Mouse (Mus musculus) MEL (cell line): ENCODE measurements at regions not wholly inside any gene's neighbourhood (a gene's known extent, or its start where the extent isn't known, plus 50 kb on each side); places are given as distances from the start of the nearest gene placed in this dataset.

Experiments used
- DNase-seq: peaks from one replicate; pipeline ENCODE4 v3.0.0; 2011; ENCODE audit warnings: low read depth, low spot score
- H3K27ac ChIP-seq: 2 replicates; pipeline ENCODE4 v1.5.1; 2012; ENCODE audit warnings: low read depth, mild to moderate bottlenecking, control low read depth, low read length, moderate library complexity; ENCODE audit not compliant: control insufficient read depth
- H3K27me3 ChIP-seq, 2 experiments: fragments of 150-350 bp in 1 of 2; sonication (generic) in 1 of 2; 2 replicates each; pipeline ENCODE4 v1.6.1; 2012; ENCODE audit warnings: low read length in 2 of 2, mild to moderate bottlenecking in 2 of 2, improper control_type of control experiment in 1 of 2, moderate library complexity in 1 of 2; ENCODE audit not compliant: insufficient read depth in 2 of 2, control insufficient read depth in 1 of 2
- H3K36me3 ChIP-seq, 2 experiments: 2 replicates each; pipeline ENCODE4 v1.6.1; 2012 to 2014; ENCODE audit warnings: low read length in 2 of 2, improper control_type of control experiment in 1 of 2, inconsistent platforms in 1 of 2, mild to moderate bottlenecking in 1 of 2; ENCODE audit not compliant: insufficient read depth in 2 of 2, control insufficient read depth in 1 of 2
- H3K4me1 ChIP-seq, 2 experiments: fragments of 150-350 bp in 1 of 2; sonication (generic) in 1 of 2; 2 replicates each; pipeline ENCODE4 v1.6.1; 2012; ENCODE audit warnings: low read length in 2 of 2, improper control_type of control experiment in 1 of 2, mild to moderate bottlenecking in 1 of 2; ENCODE audit not compliant: insufficient read depth in 2 of 2, control insufficient read depth in 1 of 2
- H3K4me3 ChIP-seq, 2 experiments: fragments of 150-350 bp in 1 of 2; sonication (generic) in 1 of 2; 2 replicates each; pipeline ENCODE4 v1.5.1; 2012; ENCODE audit warnings: low read depth in 2 of 2, low read length in 2 of 2, mild to moderate bottlenecking in 2 of 2, moderate library complexity in 2 of 2, control low read depth in 1 of 2, improper control_type of control experiment in 1 of 2; ENCODE audit not compliant: control insufficient read depth in 1 of 2, insufficient read depth in 1 of 2
- H3K79me2 ChIP-seq: 2 replicates; pipeline ENCODE4 v1.6.1; 2012; ENCODE audit warnings: mild to moderate bottlenecking, low read length, moderate library complexity; ENCODE audit not compliant: control insufficient read depth, poor library complexity, insufficient read depth
- H3K9ac ChIP-seq: 2 replicates; pipeline ENCODE4 v1.6.1; 2012; ENCODE audit warnings: low read depth, mild to moderate bottlenecking, control low read depth, low read length, moderate library complexity; ENCODE audit not compliant: control insufficient read depth, poor library complexity, severe bottlenecking
- H3K9me3 ChIP-seq: fragments of 150-350 bp; sonication (generic); replicated peaks from 2 replicates; pipeline ENCODE4 v1.6.1; 2012; ENCODE audit warnings: mild to moderate bottlenecking, low read length, improper control_type of control experiment, moderate library complexity; ENCODE audit not compliant: insufficient read depth
- BHLHE40 ChIP-seq: IDR thresholded peaks from 2 replicates; pipeline ENCODE4 v1.6.1; 2012; ENCODE audit warnings: low read depth, mild to moderate bottlenecking, inconsistent platforms, low read length, improper control_type of control experiment, borderline replicate concordance
- CHD2 ChIP-seq: IDR thresholded peaks from 2 replicates; pipeline ENCODE4 v1.6.1; 2011; ENCODE audit warnings: low read length, improper control_type of control experiment
- CTCF ChIP-seq, 3 experiments: IDR thresholded peaks in 2 of 3; conservative IDR thresholded peaks in 1 of 3; 2 replicates each; pipeline ENCODE4 v1.5.1; 2011 to 2012; ENCODE audit warnings: low read length in 3 of 3, low read depth in 2 of 3, mild to moderate bottlenecking in 2 of 3, improper control_type of control experiment in 1 of 3, inconsistent platforms in 1 of 3, mixed read lengths in 1 of 3, moderate library complexity in 1 of 3; ENCODE audit not compliant: control insufficient read depth in 1 of 3, insufficient read depth in 1 of 3, poor library complexity in 1 of 3, severe bottlenecking in 1 of 3
- ELF1 ChIP-seq: IDR thresholded peaks from 2 replicates; pipeline ENCODE4 v1.6.1; 2014; ENCODE audit warnings: low read depth, mild to moderate bottlenecking, inconsistent platforms, low read length, improper control_type of control experiment, moderate library complexity
- EP300 ChIP-seq, 2 experiments: IDR thresholded peaks; 2 replicates each; pipeline ENCODE4 v1.6.1; 2011; ENCODE audit warnings: improper control_type of control experiment in 2 of 2, low read length in 2 of 2, low read depth in 1 of 2, mild to moderate bottlenecking in 1 of 2
- GABPA ChIP-seq: IDR thresholded peaks from 2 replicates; pipeline ENCODE4 v1.6.1; 2012; ENCODE audit warnings: low read depth, mild to moderate bottlenecking, inconsistent platforms, low read length, improper control_type of control experiment, moderate library complexity
- GATA1 ChIP-seq: IDR thresholded peaks from 2 replicates; pipeline ENCODE4 v1.6.1; 2011; ENCODE audit warnings: low read depth, low read length, improper control_type of control experiment
- HCFC1 ChIP-seq: IDR thresholded peaks from 2 replicates; pipeline ENCODE4 v1.6.1; 2012; ENCODE audit warnings: low read depth, mild to moderate bottlenecking, inconsistent platforms, low read length, improper control_type of control experiment, moderate library complexity
- JUND ChIP-seq: IDR thresholded peaks from 2 replicates; pipeline ENCODE4 v1.6.1; 2011; ENCODE audit warnings: low read depth, mild to moderate bottlenecking, improper control_type of control experiment, low read length
- KAT2A ChIP-seq: conservative IDR thresholded peaks from 2 replicates; pipeline ENCODE4 v1.6.1; 2012; ENCODE audit warnings: low read depth, low read length, improper control_type of control experiment, inconsistent platforms
- MAFK ChIP-seq: IDR thresholded peaks from 2 replicates; pipeline ENCODE4 v1.6.1; 2011; ENCODE audit warnings: low read depth, mild to moderate bottlenecking, low read length, improper control_type of control experiment, borderline replicate concordance
- MAZ ChIP-seq: IDR thresholded peaks from 2 replicates; pipeline ENCODE4 v1.6.1; 2012; ENCODE audit warnings: low read depth, mild to moderate bottlenecking, inconsistent platforms, low read length, improper control_type of control experiment
- MXI1 ChIP-seq: IDR thresholded peaks from 2 replicates; pipeline ENCODE4 v1.6.1; 2011; ENCODE audit warnings: mild to moderate bottlenecking, low read depth, low read length, improper control_type of control experiment
- MYC ChIP-seq: IDR thresholded peaks from 2 replicates; pipeline ENCODE4 v1.6.1; 2011; ENCODE audit warnings: low read depth, mild to moderate bottlenecking, low read length, improper control_type of control experiment, moderate library complexity
- NELFE ChIP-seq: IDR thresholded peaks from 2 replicates; pipeline ENCODE4 v1.6.1; 2011; ENCODE audit warnings: low read depth, low read length, improper control_type of control experiment
- POLR2A ChIP-seq, 2 experiments: IDR thresholded peaks; 2 replicates each; pipeline ENCODE4 v1.6.1; 2011 to 2012; ENCODE audit warnings: low read length in 2 of 2, mild to moderate bottlenecking in 2 of 2, control low read depth in 1 of 2, improper control_type of control experiment in 1 of 2, low read depth in 1 of 2, moderate library complexity in 1 of 2; ENCODE audit not compliant: control insufficient read depth in 1 of 2, insufficient read depth in 1 of 2, poor library complexity in 1 of 2
- POLR2AphosphoS2 ChIP-seq: IDR thresholded peaks from 2 replicates; pipeline ENCODE4 v1.6.1; 2011; ENCODE audit warnings: low read length, improper control_type of control experiment
- POLR2AphosphoS5 ChIP-seq: IDR thresholded peaks from 2 replicates; pipeline ENCODE4 v1.6.1; 2012; ENCODE audit warnings: low read depth, borderline replicate concordance, mild to moderate bottlenecking, inconsistent platforms, low read length, moderate library complexity, mixed read lengths
- RAD21 ChIP-seq: IDR thresholded peaks from 2 replicates; pipeline ENCODE4 v1.6.1; 2011; ENCODE audit warnings: mild to moderate bottlenecking, low read depth, low read length, improper control_type of control experiment
- TAL1 ChIP-seq: IDR thresholded peaks from 2 replicates; pipeline ENCODE4 v1.6.1; 2012; ENCODE audit warnings: mild to moderate bottlenecking, inconsistent platforms, low read length, moderate library complexity, mixed read lengths
- TCF12 ChIP-seq: IDR thresholded peaks from 2 replicates; pipeline ENCODE4 v1.6.1; 2014; ENCODE audit warnings: low read depth, mild to moderate bottlenecking, inconsistent platforms, low read length, improper control_type of control experiment, moderate library complexity
- UBTF ChIP-seq: IDR thresholded peaks from 2 replicates; pipeline ENCODE4 v1.6.1; 2012; ENCODE audit warnings: low read depth, mild to moderate bottlenecking, inconsistent platforms, low read length, improper control_type of control experiment, moderate library complexity, borderline replicate concordance; ENCODE audit not compliant: insufficient read depth
- ZKSCAN1 ChIP-seq: IDR thresholded peaks from 2 replicates; pipeline ENCODE4 v1.6.1; 2012; ENCODE audit warnings: low read depth, mild to moderate bottlenecking, inconsistent platforms, low read length, improper control_type of control experiment, moderate library complexity
- ZMIZ1 ChIP-seq: IDR thresholded peaks from 2 replicates; pipeline ENCODE4 v1.6.1; 2012; ENCODE audit warnings: low read depth, mild to moderate bottlenecking, inconsistent platforms, low read length, improper control_type of control experiment, moderate library complexity
- ZNF384 ChIP-seq: IDR thresholded peaks from 2 replicates; pipeline ENCODE4 v1.6.1; 2012; ENCODE audit warnings: low read depth, mild to moderate bottlenecking, inconsistent platforms, low read length, improper control_type of control experiment

GRCm38 (mm10) chr7:115233850-115234436 is 490.4 kb downstream of the Insc start:
- no peak overlapping the region for H3K4me3 ChIP-seq
- H3K27me3 ChIP-seq = no peaks in the 10 kb centered on the region
- no peak for DNase-seq
- no peak overlapping the region for H3K9ac ChIP-seq
- no peaks in the 10 kb centered on the region for H3K79me2 ChIP-seq
- no peaks in the 10 kb centered on the region for H3K9me3 ChIP-seq
- H3K4me1 ChIP-seq = no peaks in the 10 kb centered on the region
- no peaks in the 10 kb centered on the region for H3K36me3 ChIP-seq
- no peak overlapping the region for H3K27ac ChIP-seq
- TF ChIP-seq RAD21 (no peak), ELF1 (no peak), POLR2AphosphoS5 (no peak), BHLHE40 (no peak), KAT2A (no peak), GATA1 (no peak), POLR2A (IDR thresholded peaks at IDR 0.05; ENCODE audit: control insufficient read depth in 1 of 2, insufficient read depth in 1 of 2, low read depth in 1 of 2, low read length in 2 of 2, poor library complexity in 1 of 2) (no peak), GABPA (no peak), HCFC1 (no peak), MXI1 (no peak), POLR2AphosphoS2 (no peak), CHD2 (no peak), MAZ (no peak), TAL1 (no peak), EP300 (IDR thresholded peaks at IDR 0.05; ENCODE audit: low read depth in 1 of 2, low read length in 2 of 2) (no peak), CTCF (IDR thresholded peaks at IDR 0.05 in 2 of 3, conservative IDR thresholded peaks at IDR 0.05 in 1 of 3; ENCODE audit: control insufficient read depth in 1 of 3, insufficient read depth in 1 of 3, low read depth in 2 of 3, low read length in 3 of 3, poor library complexity in 1 of 3, severe bottlenecking in 1 of 3) (no peak), ZMIZ1 (no peak), JUND (no peak), MYC (no peak), ZKSCAN1 (no peak)

DNA sequence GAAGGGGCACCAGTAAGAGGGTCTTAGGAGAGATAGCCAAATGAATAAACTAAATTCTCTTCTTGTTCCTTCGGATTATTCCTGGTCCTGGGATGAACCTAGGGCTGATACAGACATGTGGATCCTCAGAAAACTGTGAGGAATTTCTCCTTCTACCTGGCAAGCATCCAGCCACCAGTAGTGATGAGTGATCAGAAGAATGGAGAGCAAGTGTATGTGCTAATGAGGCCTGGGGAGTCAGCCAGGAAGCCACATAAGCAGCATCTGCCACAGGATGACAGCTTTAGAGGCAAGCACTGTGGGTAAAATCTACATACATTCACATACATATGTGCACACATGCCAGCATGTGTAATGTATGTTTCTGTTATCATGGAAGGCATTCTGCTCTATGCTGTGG is 493.6 kb downstream of the Insc start:
- Histone ChIP-seq H3K4me3 (no peak overlapping the region), H3K79me2 (no peaks in the 10 kb centered on the region), H3K27me3 (no peaks in the 10 kb centered on the region), H3K36me3 (no peaks in the 10 kb centered on the region), H3K27ac (no peak overlapping the region), H3K9ac (no peak overlapping the region), H3K9me3 (no peaks in the 10 kb centered on the region), H3K4me1 (no peaks in the 10 kb centered on the region)
- no peak for TF ChIP-seq BHLHE40
- no peak for TF ChIP-seq CTCF (IDR thresholded peaks at IDR 0.05 in 2 of 3, conservative IDR thresholded peaks at IDR 0.05 in 1 of 3; ENCODE audit: control insufficient read depth in 1 of 3, insufficient read depth in 1 of 3, low read depth in 2 of 3, low read length in 3 of 3, poor library complexity in 1 of 3, severe bottlenecking in 1 of 3)
- no peak for TF ChIP-seq JUND
- no peak for TF ChIP-seq TAL1
- no peak for TF ChIP-seq POLR2A (IDR thresholded peaks at IDR 0.05; ENCODE audit: control insufficient read depth in 1 of 2, insufficient read depth in 1 of 2, low read depth in 1 of 2, low read length in 2 of 2, poor library complexity in 1 of 2)
- no peak for TF ChIP-seq ZNF384
- no peak for TF ChIP-seq KAT2A
- no peak for TF ChIP-seq EP300 (IDR thresholded peaks at IDR 0.05; ENCODE audit: low read depth in 1 of 2, low read length in 2 of 2)
- no peak for TF ChIP-seq TCF12
- no peak for TF ChIP-seq MAFK
- no peak for TF ChIP-seq POLR2AphosphoS5
- no peak for TF ChIP-seq ZKSCAN1
- no peak for TF ChIP-seq GATA1
- no peak for TF ChIP-seq UBTF
- no peak for TF ChIP-seq MAZ
- TF ChIP-seq NELFE = no peak
- no peak for TF ChIP-seq HCFC1
- DNase-seq = no peak
